Mouse (Mus musculus): ENCODE measurements around the gene Corin. TPM values are rescaled to one million over a fixed set of nuclear protein-coding genes. Genes with fewer than 3 reads are reported as not detected.

Corin gene
- polyA plus RNA-seq, 1 experiment from 2014 or later, result 10.5 TPM

GRCm38 (mm10) chr5:72491232-72491631 lies 13.0 kb downstream of the Corin start:
- Histone ChIP-seq H3K9me3 (ENCODE audit: low read length) (no peaks in the 10 kb centered on the region), H3K9ac (replicated peaks; ENCODE audit: low read length) (no peak overlapping the region), H3K4me2 (replicated peaks; ENCODE audit: low read depth, low read length) (no peak overlapping the region), H3K4me3 (ENCODE audit: low read length) (no peak overlapping the region), H3K27me3 (ENCODE audit: insufficient read depth, low read length) (no peaks in the 10 kb centered on the region), H3K4me1 (ENCODE audit: insufficient read depth, low read length) (no peaks in the 10 kb centered on the region), H3K36me3 (ENCODE audit: insufficient read depth, low read length) (no peaks in the 10 kb centered on the region), H3K27ac (ENCODE audit: low read length) (no peak overlapping the region)
- WGBS, result 66% methylated on average over 2 of the region's 2 CpGs
- no peak for ATAC-seq (ENCODE audit: low FRiP score, low TSS enrichment)

DNA sequence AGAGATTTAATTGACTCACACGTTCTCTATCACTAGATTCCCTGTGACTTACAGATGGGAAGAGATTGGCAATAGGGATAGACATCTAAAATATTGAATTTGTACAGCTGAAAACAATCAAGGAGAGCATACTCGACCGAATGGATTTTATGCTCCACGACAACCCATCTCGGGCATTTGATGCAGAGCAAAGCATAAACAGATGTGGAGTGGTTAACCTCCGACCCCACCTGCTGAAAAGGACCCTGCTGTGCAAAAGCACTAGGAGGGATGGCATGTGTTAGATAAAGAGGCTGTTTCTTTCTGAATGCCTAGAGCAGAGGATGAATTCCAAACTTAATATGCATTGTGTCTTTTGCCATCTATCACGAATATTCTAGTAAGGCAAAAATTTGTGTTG lies 23.8 kb downstream of the Corin start:
- H3K4me1 ChIP-seq (ENCODE audit: insufficient read depth, low read length), result no peaks in the 10 kb centered on the region
- H3K9me3 ChIP-seq (ENCODE audit: low read length), result no peaks in the 10 kb centered on the region
- no peak overlapping the region for H3K27ac ChIP-seq (ENCODE audit: low read length)
- ATAC-seq (ENCODE audit: low FRiP score, low TSS enrichment), result no peak
- H3K4me2 ChIP-seq (replicated peaks; ENCODE audit: low read depth, low read length), result no peak overlapping the region
- H3K27me3 ChIP-seq (ENCODE audit: insufficient read depth, low read length), result no peaks in the 10 kb centered on the region
- no peak overlapping the region for H3K9ac ChIP-seq (replicated peaks; ENCODE audit: low read length)
- H3K4me3 ChIP-seq (ENCODE audit: low read length), result no peak overlapping the region
- H3K36me3 ChIP-seq (ENCODE audit: insufficient read depth, low read length), result no peaks in the 10 kb centered on the region
- 40% methylated on average over 7 of the region's 7 CpGs for WGBS

GRCm38 (mm10) chr5:72472317-72473009 lies 31.8 kb downstream of the Corin start:
- H3K9me3 ChIP-seq (ENCODE audit: low read length), result no peaks in the 10 kb centered on the region
- H3K9ac ChIP-seq (replicated peaks; ENCODE audit: low read length), result no peak overlapping the region
- ATAC-seq (ENCODE audit: low FRiP score, low TSS enrichment), result no peak
- no peak overlapping the region for H3K27ac ChIP-seq (ENCODE audit: low read length)
- no peaks in the 10 kb centered on the region for H3K27me3 ChIP-seq (ENCODE audit: insufficient read depth, low read length)
- H3K4me1 ChIP-seq (ENCODE audit: insufficient read depth, low read length), result no peaks in the 10 kb centered on the region
- H3K4me2 ChIP-seq (replicated peaks; ENCODE audit: low read depth, low read length), result no peak overlapping the region
- 58% methylated on average over 12 of the region's 12 CpGs for WGBS
- H3K36me3 ChIP-seq (ENCODE audit: insufficient read depth, low read length), result no peaks in the 10 kb centered on the region
- H3K4me3 ChIP-seq (ENCODE audit: low read length), result no peak overlapping the region

DNA sequence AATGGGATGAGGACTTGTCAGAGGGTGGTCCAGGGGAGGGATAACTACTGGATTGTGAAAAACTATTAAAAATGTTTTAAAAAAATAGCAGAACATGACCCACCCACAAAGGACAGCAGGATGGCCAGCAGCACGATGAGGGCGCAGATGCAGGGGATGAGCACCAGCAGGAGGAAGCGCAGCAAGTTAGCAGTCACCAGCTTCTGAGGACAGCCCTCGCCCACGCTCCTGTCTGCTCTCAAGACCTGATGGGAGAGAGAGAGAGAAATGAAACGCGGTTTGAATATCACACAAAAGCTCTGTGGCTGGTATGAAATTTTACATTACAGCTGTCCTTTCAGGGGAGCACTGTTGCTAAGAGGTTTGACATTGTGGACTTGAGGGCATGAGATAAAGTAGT lies 32.5 kb downstream of the Corin start:
- no peaks in the 10 kb centered on the region for H3K4me1 ChIP-seq (ENCODE audit: insufficient read depth, low read length)
- H3K27ac ChIP-seq (ENCODE audit: low read length), result no peak overlapping the region
- H3K27me3 ChIP-seq (ENCODE audit: insufficient read depth, low read length), result no peaks in the 10 kb centered on the region
- H3K4me2 ChIP-seq (replicated peaks; ENCODE audit: low read depth, low read length), result no peak overlapping the region
- ATAC-seq (ENCODE audit: low FRiP score, low TSS enrichment), result no peak
- H3K4me3 ChIP-seq (ENCODE audit: low read length), result no peak overlapping the region
- no peaks in the 10 kb centered on the region for H3K9me3 ChIP-seq (ENCODE audit: low read length)
- no peak overlapping the region for H3K9ac ChIP-seq (replicated peaks; ENCODE audit: low read length)
- 75% methylated on average over 7 of the region's 7 CpGs for WGBS
- H3K36me3 ChIP-seq (ENCODE audit: insufficient read depth, low read length), result no peaks in the 10 kb centered on the region

DNA sequence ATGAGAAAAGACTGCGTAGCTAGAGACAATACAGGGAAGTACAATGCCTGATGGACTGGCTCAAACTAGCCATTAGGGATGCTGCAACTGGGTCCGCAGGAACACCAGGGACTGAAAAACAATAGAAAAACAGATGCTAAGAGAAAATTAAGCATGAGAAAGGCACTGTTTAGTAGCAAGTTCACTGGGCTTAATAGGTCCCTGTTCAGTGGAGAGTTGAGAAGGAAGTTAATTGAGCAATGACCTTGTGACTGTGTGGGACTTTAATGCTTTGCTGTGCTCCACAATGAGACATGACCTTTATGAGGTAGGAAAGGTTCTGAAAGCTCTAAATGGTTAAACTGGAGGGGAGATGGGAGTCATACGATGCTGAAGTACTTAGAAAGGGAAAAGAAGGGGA lies 39.3 kb downstream of the Corin start:
- Histone ChIP-seq H3K27me3 (ENCODE audit: insufficient read depth, low read length) (no peaks in the 10 kb centered on the region), H3K9me3 (ENCODE audit: low read length) (no peaks in the 10 kb centered on the region), H3K36me3 (ENCODE audit: insufficient read depth, low read length) (no peaks in the 10 kb centered on the region), H3K27ac (ENCODE audit: low read length) (no peak overlapping the region), H3K4me1 (ENCODE audit: insufficient read depth, low read length) (no peaks in the 10 kb centered on the region), H3K4me2 (replicated peaks; ENCODE audit: low read depth, low read length) (no peak overlapping the region), H3K9ac (replicated peaks; ENCODE audit: low read length) (no peak overlapping the region), H3K4me3 (ENCODE audit: low read length) (no peak overlapping the region)
- 57% methylated on average over 3 of the region's 3 CpGs for WGBS
- no peak for ATAC-seq (ENCODE audit: low FRiP score, low TSS enrichment)

- H3K4me3 ChIP-seq (ENCODE audit: low read length), result no peak overlapping the region
- ATAC-seq (ENCODE audit: low FRiP score, low TSS enrichment), result no peak
- H3K27ac ChIP-seq (ENCODE audit: low read length), result no peak overlapping the region
- no peaks in the 10 kb centered on the region for H3K4me1 ChIP-seq (ENCODE audit: insufficient read depth, low read length)
- H3K36me3 ChIP-seq (ENCODE audit: insufficient read depth, low read length), result no peaks in the 10 kb centered on the region
- no peak overlapping the region for H3K4me2 ChIP-seq (replicated peaks; ENCODE audit: low read depth, low read length)
- H3K9me3 ChIP-seq (ENCODE audit: low read length), result no peaks in the 10 kb centered on the region
- H3K27me3 ChIP-seq (ENCODE audit: insufficient read depth, low read length), result no peaks in the 10 kb centered on the region
- WGBS, result 69% methylated on average over 7 of the region's 7 CpGs
- no peak overlapping the region for H3K9ac ChIP-seq (replicated peaks; ENCODE audit: low read length)
These were observed 44.7 kb downstream of the Corin start for GRCm38 (mm10) chr5:72459374-72460112.

- 48% methylated on average over 2 of the region's 2 CpGs for WGBS
- no peak overlapping the region for H3K4me2 ChIP-seq (replicated peaks; ENCODE audit: low read depth, low read length)
- H3K4me1 ChIP-seq (ENCODE audit: insufficient read depth, low read length), result no peaks in the 10 kb centered on the region
- no peak overlapping the region for H3K27ac ChIP-seq (ENCODE audit: low read length)
- ATAC-seq (ENCODE audit: low FRiP score, low TSS enrichment), result no peak
- H3K36me3 ChIP-seq (ENCODE audit: insufficient read depth, low read length), result no peaks in the 10 kb centered on the region
- H3K4me3 ChIP-seq (ENCODE audit: low read length), result no peak overlapping the region
- H3K27me3 ChIP-seq (ENCODE audit: insufficient read depth, low read length), result no peaks in the 10 kb centered on the region
- H3K9me3 ChIP-seq (ENCODE audit: low read length), result 0 out of 2 replicates have a peak, but pooled peaks cover 3% of the 10 kb centered on the region
- no peak overlapping the region for H3K9ac ChIP-seq (replicated peaks; ENCODE audit: low read length)
These were observed 50.6 kb downstream of the Corin start for GRCm38 (mm10) chr5:72453690-72454089.

DNA sequence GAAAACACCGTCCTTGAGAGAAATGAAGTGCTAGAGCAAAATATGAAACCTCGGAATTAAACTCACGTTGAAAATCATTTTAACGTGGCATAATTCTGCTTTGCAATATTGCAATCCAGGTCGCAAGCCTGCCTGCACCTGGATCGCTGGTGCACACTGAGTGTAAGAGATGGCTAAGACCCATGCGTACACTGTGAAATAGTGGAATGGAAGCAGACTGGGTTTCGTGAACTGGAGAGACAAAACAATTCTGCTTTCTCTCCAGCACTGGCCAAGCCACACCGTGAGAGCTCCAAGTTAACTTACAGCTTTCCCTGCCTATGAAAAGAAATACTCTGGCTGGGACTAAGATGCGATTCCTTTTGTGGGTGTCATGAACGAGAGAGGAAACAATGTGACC lies 51.1 kb downstream of the Corin start:
- H3K36me3 ChIP-seq (ENCODE audit: insufficient read depth, low read length), result no peaks in the 10 kb centered on the region
- H3K9me3 ChIP-seq (ENCODE audit: low read length), result 0 out of 2 replicates have a peak, but pooled peaks cover 3% of the 10 kb centered on the region
- H3K9ac ChIP-seq (replicated peaks; ENCODE audit: low read length), result no peak overlapping the region
- no peak overlapping the region for H3K27ac ChIP-seq (ENCODE audit: low read length)
- H3K4me3 ChIP-seq (ENCODE audit: low read length), result no peak overlapping the region
- no peaks in the 10 kb centered on the region for H3K4me1 ChIP-seq (ENCODE audit: insufficient read depth, low read length)
- no peaks in the 10 kb centered on the region for H3K27me3 ChIP-seq (ENCODE audit: insufficient read depth, low read length)
- 89% methylated on average over 11 of the region's 11 CpGs for WGBS
- no peak overlapping the region for H3K4me2 ChIP-seq (replicated peaks; ENCODE audit: low read depth, low read length)
- no peak for ATAC-seq (ENCODE audit: low FRiP score, low TSS enrichment)

- H3K4me3 ChIP-seq (ENCODE audit: low read length), result no peak overlapping the region
- whole genome bisulfite sequencing, result 77% methylated on average over 4 of the region's 4 CpGs
- H3K27me3 ChIP-seq (ENCODE audit: insufficient read depth, low read length), result no peaks in the 10 kb centered on the region
- H3K27ac ChIP-seq (ENCODE audit: low read length), result no peak overlapping the region
- no peak overlapping the region for H3K4me2 ChIP-seq (replicated peaks; ENCODE audit: low read depth, low read length)
- no peaks in the 10 kb centered on the region for H3K4me1 ChIP-seq (ENCODE audit: insufficient read depth, low read length)
- H3K36me3 ChIP-seq (ENCODE audit: insufficient read depth, low read length), result no peaks in the 10 kb centered on the region
- 0 out of 2 replicates have a peak, but pooled peaks cover 3% of the 10 kb centered on the region for H3K9me3 ChIP-seq (ENCODE audit: low read length)
- no peak overlapping the region for H3K9ac ChIP-seq (replicated peaks; ENCODE audit: low read length)
- no peak for ATAC-seq (ENCODE audit: low FRiP score, low TSS enrichment)
These were observed 51.5 kb downstream of the Corin start for GRCm38 (mm10) chr5:72452750-72453149.

DNA sequence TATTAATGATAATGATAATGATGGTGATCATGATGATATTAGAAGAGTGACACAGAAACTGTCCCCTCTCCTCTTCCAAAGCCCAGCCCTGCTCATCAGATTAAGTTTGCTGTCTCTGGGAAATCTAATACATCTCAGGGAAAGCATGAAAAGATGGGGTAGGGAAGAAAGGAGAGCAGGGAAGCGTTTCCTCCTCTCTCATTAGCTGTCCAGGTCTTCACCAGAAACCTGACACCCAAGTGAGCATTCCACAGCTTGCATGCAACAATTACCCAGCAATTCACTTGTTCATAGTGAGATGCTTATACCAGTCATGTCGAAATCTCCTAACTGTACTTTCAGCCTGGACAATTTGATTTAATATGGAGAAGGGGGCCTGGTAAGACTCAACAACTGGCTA lies 55.4 kb downstream of the Corin start:
- H3K27me3 ChIP-seq (ENCODE audit: insufficient read depth, low read length), result no peaks in the 10 kb centered on the region
- no peak overlapping the region for H3K27ac ChIP-seq (ENCODE audit: low read length)
- H3K4me2 ChIP-seq (replicated peaks; ENCODE audit: low read depth, low read length), result no peak overlapping the region
- 0 out of 2 replicates have a peak, but pooled peaks cover 3% of the 10 kb centered on the region for H3K9me3 ChIP-seq (ENCODE audit: low read length)
- H3K4me1 ChIP-seq (ENCODE audit: insufficient read depth, low read length), result no peaks in the 10 kb centered on the region
- ATAC-seq (ENCODE audit: low FRiP score, low TSS enrichment), result peak; percentile 74; the same call in 1 of the 2 replicates
- H3K36me3 ChIP-seq (ENCODE audit: insufficient read depth, low read length), result no peaks in the 10 kb centered on the region
- WGBS, result 20% methylated on average over 2 of the region's 2 CpGs
- no peak overlapping the region for H3K9ac ChIP-seq (replicated peaks; ENCODE audit: low read length)
- H3K4me3 ChIP-seq (ENCODE audit: low read length), result no peak overlapping the region
